Mouse (Mus musculus) retina, postnatal 1 day (tissue): ENCODE data around the gene Setd1b.

Experiments
- DNase-seq: peaks from one replicate; pipeline ENCODE4 v3.0.0-alpha.2; 2012

Setd1b gene

DNA sequence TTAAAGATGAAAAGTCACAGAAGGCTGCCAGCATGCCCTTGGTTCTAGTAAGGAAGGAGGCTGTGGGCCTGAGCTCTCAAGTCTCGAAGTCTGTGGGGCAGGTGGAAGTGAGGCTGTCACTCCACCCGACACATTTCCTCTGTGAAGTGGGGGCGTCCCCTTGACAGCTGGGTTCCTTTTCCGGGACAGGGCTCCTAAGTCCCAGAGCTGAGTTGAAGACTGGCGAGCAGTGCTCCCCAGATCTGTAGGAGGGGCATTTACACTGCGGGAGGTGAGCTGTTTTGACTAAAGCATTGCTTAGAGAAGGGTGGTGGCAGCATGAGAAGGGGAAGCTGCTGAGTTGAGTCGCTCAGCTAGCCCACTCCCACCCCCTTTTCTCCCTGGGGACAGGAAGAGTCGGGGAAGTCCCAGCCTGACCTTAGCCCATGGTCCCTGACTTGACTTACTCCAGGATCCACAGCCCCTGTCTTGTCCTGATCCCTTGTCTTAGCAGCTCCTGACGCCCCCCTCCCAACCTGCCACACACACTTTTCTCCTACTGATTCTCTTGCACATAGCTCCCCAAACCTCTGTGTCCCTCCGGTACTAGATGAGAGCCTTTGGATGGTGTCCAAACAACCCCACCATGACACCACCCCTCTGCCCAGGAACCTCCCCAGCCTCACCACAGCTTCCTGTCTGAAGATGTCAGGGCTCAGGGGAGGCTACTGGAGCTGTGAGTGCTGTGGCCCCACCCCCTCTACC lies 13.4 kb upstream of the Setd1b start:
- no peak for DNase-seq

GRCm38 (mm10) chr5:123129170-123129757 lies 12.7 kb upstream of the Setd1b start:
- DNase-seq: no peak

- no peak for DNase-seq
These were observed 11.8 kb upstream of the Setd1b start for GRCm38 (mm10) chr5:123130030-123130813.

GRCm38 (mm10) chr5:123130814-123131148 lies 11.2 kb upstream of the Setd1b start:
- no peak for DNase-seq

DNA sequence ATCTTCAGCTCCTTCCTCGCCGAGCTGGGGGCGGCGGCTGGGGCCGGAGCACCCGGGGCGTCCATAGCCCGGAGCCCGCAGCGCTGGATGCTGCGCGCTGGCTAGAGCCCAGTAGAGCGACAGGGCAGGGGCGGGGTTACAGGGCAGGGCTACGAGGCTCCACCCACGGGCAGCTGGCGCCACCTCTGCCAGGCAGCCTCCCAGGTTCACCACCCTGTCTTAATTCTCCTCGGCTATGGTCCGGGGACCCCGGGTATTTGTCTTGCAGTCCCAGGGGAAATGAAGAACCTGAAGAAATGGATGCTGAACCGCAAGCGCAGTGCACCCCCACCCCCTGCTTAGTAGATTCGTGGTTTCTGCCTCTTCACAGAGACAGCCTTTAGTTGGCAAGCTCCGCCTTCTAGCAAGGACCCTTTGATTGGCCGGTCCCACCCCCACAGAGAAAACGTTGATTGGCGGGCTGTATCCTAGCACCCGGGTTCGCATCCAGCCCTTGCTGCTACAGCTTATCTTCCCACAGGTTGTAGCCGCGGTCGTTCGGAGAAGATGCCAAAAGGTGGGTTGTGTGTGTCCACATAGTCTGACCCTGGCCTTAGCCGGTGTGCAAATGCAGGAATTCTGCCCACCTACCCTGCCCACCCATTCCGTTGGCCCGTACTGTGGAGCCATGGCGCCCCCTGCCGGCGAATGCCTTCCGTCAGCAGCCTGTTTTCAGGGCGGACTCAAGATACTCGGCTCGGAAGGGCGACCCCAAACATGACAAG lies 9.5 kb upstream of the Setd1b start, which contains the start of gene Rhof:
Gene Rhof, minus strand, starts transcription at position 385 of the 764 bp plus-strand sequence.
- peak; percentile 77 for DNase-seq

DNA sequence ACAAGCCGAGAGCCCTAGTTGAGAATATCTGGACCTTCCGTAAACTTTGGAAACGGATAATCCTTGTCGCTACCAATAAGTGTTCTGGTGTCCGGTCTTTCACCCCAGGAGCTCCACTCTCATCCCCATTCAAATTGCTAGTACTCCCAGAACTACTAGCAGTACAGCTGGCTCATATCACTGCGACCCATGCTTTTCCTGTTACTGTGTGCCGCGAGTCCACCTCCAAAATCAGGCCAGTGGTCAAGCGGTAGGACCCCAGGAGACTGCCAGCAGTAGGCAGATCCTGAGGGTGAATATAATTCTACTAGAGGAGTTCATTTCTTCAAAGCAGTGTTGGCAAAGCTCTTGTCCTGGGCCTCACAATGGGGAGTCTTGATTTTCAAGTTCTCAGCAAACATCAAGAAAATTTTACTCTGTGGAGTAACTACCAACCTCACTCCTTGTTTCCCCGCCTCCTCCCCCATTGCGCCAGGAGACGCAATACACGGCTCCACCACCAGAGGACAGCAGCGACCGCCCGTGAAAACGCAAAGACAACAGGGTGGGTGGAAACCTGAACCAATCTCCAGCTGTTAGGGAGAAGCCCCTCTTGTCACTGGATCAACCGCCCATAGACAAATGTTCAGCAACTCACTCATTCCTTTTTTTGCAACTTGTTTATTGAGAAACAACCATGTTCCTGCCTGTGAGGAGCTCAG lies 8.8 kb upstream of the Setd1b start:
- peak; percentile 89 for DNase-seq

- DNase-seq: no peak
These were observed 8.2 kb upstream of the Setd1b start for GRCm38 (mm10) chr5:123133784-123134143.

- peak; percentile 31 for DNase-seq
These were observed 7.7 kb upstream of the Setd1b start for GRCm38 (mm10) chr5:123134186-123134874.

DNA sequence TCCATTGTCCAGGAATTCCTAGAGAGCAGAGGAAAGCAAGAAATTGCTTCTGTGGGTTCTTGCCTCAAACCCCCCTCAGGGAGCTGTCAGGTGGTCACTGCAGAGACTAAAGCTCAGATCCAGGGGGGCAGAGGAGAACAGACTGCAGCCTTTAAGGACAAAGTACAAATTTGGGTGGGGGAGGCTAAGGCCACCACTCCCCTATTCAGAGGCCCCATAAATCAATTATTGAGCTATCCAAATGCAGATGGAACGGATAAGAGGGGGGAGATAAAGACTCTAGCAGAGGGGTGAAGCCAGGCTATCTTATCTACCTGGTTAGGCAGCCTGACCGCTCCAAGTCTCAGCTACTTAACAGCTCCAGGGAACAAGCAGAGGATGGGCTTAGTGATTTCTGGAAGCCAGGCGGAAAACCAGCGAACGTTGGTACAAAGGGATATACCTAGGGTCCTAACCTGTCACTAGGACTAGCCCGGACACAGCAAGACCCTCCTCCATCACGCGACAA lies 7.1 kb upstream of the Setd1b start:
- no peak for DNase-seq

GRCm38 (mm10) chr5:123135471-123136360 lies 6.3 kb upstream of the Setd1b start:
- peak; percentile 81 for DNase-seq

- peak; percentile 87 for DNase-seq
These were observed 5.5 kb upstream of the Setd1b start for GRCm38 (mm10) chr5:123136361-123137043.

- peak; percentile 66 for DNase-seq
These were observed 4.7 kb upstream of the Setd1b start for GRCm38 (mm10) chr5:123137044-123137909.

GRCm38 (mm10) chr5:123137910-123138229 lies 4.1 kb upstream of the Setd1b start:
- DNase-seq: no peak

DNA sequence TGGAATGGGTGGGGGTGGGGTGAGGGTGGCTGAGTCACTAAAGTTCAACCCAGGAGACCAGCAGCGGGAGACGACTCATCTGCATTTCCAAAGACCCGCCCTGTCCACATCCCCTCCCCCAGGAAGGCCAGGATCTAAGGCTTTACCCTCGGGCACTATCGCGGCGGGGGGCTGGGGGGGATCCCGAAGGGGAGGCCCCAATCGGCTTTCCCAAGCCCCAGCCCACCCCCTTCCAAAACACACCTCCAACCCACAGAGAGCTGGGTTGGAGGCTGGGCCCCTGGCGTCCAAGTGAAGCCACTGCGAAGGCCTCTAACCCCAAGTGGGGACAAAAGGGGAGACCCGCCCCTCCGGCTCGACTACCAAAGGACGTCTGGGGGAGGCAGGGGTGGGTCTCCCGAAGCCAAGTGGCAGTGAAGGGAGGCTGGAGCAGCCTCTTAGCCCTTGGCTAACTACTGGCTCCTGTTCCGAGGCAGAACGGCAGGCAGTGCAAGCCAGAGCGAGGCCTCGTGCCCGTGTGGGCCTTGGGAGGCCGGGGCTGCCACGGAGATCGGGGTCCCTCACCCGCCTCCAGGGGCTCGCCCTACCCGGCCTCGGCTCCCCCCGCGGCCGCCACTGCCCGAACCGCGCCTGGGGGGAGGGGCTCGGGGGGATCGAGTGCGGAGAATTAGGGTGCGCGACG lies 3.6 kb upstream of the Setd1b start:
- peak; percentile 91 for DNase-seq

GRCm38 (mm10) chr5:123138953-123139721 lies 2.9 kb upstream of the Setd1b start:
- peak; percentile 84 for DNase-seq

DNA sequence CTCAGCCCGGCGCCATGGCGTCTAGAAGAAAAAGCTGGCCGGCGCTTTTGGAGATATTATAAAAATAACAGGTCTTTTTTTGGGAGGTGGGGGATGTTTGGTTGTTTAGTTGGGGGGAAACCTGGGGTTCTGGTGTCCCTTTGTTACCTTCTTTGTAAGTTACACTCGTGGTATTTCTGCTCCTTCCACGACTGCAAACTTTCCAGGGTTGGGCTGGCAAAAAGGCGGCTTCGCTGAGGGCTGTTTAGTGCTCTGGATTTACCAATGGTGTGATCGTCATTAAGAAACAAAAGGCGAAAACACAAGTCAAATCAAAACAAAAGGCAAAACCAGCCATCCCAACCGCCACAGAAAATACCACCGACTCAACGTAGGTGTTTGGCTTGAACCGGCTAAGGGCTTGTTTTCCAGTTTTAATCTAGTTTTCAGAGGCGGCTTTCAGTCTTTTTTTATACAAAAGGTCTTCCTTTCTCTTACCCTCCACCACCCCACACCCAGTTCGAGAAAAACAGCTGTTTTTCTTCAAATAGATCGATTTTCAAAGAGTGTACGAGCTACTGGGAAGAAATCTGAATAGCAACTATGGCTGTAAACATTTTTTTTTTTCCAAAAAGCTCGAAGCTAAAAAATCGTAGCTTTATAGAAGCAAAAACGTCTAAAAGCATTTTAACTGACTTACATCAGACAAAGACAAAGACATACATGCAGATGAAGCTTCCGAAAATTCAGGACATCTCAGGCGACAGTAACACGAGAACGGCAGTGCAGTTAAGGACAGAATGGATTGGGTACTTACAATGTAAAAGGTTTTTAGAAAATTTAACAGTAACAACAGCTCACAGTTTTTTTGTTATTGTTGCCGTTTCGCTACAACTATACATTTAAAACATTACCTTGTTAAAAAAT lies 2.0 kb upstream of the Setd1b start:
- DNase-seq: peak; percentile 36
